Mouse (Mus musculus) monocyte, adult 5-6 weeks (primary cell): ENCODE results near the gene Ankrd13a. TPM values are rescaled to one million over a fixed set of nuclear protein-coding genes. Genes with fewer than 3 reads are reported as not detected.
"Not testable (repeated sequence)": the region's sequence is repeated elsewhere in the genome, so short reads cannot be mapped to it uniquely, and the experiment has no call there.

Source experiments
- ATAC-seq: fragments of 153-309, 156-312 bp; replicated peaks from 2 replicates; pipeline ENCODE4 v1.8.0; 2017; ENCODE audit warnings: mild to moderate bottlenecking; ENCODE audit not compliant: low TSS enrichment, insufficient number of reproducible peaks, severe bottlenecking, poor library complexity, low FRiP score
- total RNA-seq: library from RNA; stranded (forward); fragments of 200-1000, 200-491, 200-594 nt; gene quantifications from 3 replicates; pipeline ENCODE4 v1.2.3, GENCODE M21; 2017

Gene Ankrd13a
- total RNA-seq, 1 experiment from 2014 or later, result 185 TPM

GRCm38 (mm10) chr5:114813525-114814181 lies 39.2 kb downstream of the Ankrd13a start:
- peak; percentile 85 for ATAC-seq

- ATAC-seq, result no peak
Measured at GRCm38 (mm10) chr5:114816599-114816998, 42.1 kb downstream of the Ankrd13a start.

GRCm38 (mm10) chr5:114818124-114818523 lies 43.6 kb downstream of the Ankrd13a start:
- ATAC-seq, result no peak

GRCm38 (mm10) chr5:114822796-114823688 lies 48.6 kb downstream of the Ankrd13a start, which contains the start of gene 1500011B03Rik:
TSS of gene 1500011B03Rik (minus strand) at chr5:114823468.
- peak; percentile 68 for ATAC-seq

- peak; percentile 51 for ATAC-seq
Measured at GRCm38 (mm10) chr5:114824197-114824596, 49.7 kb downstream of the Ankrd13a start.

- ATAC-seq, result peak; percentile 75
Measured at GRCm38 (mm10) chr5:114825978-114826691, 51.7 kb downstream of the Ankrd13a start.

GRCm38 (mm10) chr5:114827427-114827826 lies 53.0 kb downstream of the Ankrd13a start:
- no peak for ATAC-seq

DNA sequence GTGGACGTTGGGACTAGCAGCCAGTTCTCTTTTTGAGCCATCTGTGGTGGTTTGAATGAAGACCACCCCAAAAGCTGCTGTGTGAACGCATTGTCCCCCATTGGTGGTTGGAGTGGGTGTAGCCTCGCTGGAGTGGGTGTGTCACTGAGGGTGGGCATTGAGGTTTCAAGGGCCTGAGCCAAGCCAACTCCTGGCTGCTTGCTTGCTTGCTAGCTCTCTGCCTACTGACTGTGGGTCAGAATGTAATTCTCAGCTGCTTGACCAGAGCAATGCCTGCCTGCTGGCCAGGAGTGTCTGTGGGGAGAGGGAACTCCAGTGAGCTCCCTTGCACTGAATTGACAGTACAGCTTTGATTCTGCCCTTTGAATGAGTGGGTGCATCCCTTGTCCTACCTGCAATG lies 55.3 kb downstream of the Ankrd13a start:
- no peak for ATAC-seq

DNA sequence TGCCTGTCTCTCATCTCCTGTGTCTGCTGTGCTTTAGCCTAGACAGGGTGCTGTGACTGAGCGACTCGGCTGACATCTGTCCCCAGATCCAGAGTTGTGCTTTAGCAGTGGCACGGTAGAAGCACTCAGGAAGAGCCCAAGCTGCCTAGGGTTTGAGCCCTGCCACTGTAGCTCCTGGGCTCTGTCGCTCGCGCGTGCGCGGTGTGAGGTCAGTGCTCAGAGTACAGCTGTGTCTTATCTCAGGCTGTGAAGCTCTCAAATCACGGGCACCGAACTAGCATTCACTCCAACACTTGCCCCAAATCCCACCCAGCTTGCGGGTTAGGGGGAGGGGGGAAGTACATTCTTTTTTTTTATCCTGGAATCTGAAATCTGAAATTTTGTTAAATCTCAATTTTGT lies 62.4 kb downstream of the Ankrd13a start:
- ATAC-seq, result no peak

DNA sequence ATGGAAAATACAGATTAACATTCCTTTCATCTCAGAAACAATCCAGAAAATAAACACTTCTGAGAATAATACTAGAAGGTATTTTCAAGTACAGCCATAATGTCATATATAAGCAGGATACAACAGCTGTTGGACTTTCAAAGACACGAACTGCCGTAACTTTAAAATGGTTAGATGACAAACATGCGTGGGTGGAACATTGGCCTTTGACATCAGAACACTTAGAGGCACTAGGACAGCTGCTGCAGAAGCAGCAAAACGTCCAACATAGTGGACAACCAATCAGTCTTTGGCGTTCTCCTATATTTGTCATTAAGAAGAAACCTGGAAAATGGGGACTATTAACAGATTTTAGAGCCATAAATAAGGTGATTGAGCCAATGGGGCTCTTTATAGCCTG lies 66.0 kb downstream of the Ankrd13a start:
- not testable (repeated sequence) for ATAC-seq

DNA sequence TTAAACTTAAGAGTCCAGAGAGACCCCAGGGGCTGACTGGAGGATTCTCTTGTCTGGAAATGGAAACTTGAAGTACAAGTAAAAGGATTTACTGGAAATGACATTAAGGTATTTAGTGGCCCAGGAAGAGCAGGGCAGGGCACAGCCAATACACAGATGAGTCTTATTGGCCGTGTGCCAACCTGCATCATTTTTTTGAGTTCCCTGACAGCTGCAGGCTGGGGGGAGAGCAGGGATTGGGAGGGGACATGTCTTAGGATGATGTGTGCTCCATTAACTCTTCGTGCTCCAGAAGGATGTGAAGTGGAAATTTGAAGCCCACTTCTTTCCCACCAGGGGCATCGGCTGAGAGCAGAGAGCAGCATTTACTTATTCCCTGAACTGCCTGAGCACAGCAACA lies 67.7 kb downstream of the Ankrd13a start:
- ATAC-seq, result not testable (repeated sequence)

- ATAC-seq, result no peak
Measured at GRCm38 (mm10) chr5:114842674-114843073, 68.2 kb downstream of the Ankrd13a start.

- not testable (repeated sequence) for ATAC-seq
Measured at GRCm38 (mm10) chr5:114844371-114844770, 69.9 kb downstream of the Ankrd13a start.

GRCm38 (mm10) chr5:114851565-114852236 lies 77.2 kb downstream of the Ankrd13a start:
- no peak for ATAC-seq

- ATAC-seq, result not testable (repeated sequence)
Measured at GRCm38 (mm10) chr5:114853364-114853763, 78.9 kb downstream of the Ankrd13a start, which contains the start of gene 4930519G04Rik. TSS of gene 4930519G04Rik (plus strand) at chr5:114853664.
